Mouse (Mus musculus): ENCODE results near the gene Oxa1l.

The Oxa1l gene

GRCm38 (mm10) chr14:54371460-54371859 is 10.8 kb downstream of the Oxa1l start:
- DNase-seq (ENCODE audit: low spot score in 2 of 2): no peak

GRCm38 (mm10) chr14:54372923-54373322 is 12.3 kb downstream of the Oxa1l start:
- DNase-seq (ENCODE audit: low spot score in 2 of 2): no peak

- peak in 1 of 2 experiments; percentile 13 for DNase-seq (ENCODE audit: low spot score in 2 of 2)
Measured at GRCm38 (mm10) chr14:54375916-54376315, 15.3 kb downstream of the Oxa1l start.

- no peak for DNase-seq (ENCODE audit: low spot score in 2 of 2)
Measured at GRCm38 (mm10) chr14:54377166-54377565, 16.5 kb downstream of the Oxa1l start.

GRCm38 (mm10) chr14:54379571-54379970 is 18.9 kb downstream of the Oxa1l start:
- no peak for DNase-seq (ENCODE audit: low spot score in 2 of 2)

GRCm38 (mm10) chr14:54380616-54381015 is 20.0 kb downstream of the Oxa1l start:
- no peak for DNase-seq (ENCODE audit: low spot score in 2 of 2)

- no peak for DNase-seq (ENCODE audit: low spot score in 2 of 2)
Measured at GRCm38 (mm10) chr14:54381816-54382215, 21.2 kb downstream of the Oxa1l start.

GRCm38 (mm10) chr14:54382641-54383040 is 22.0 kb downstream of the Oxa1l start:
- DNase-seq (ENCODE audit: low spot score in 2 of 2): no peak

- no peak for DNase-seq (ENCODE audit: low spot score in 2 of 2)
Measured at GRCm38 (mm10) chr14:54383355-54383771, 22.7 kb downstream of the Oxa1l start.

GRCm38 (mm10) chr14:54384396-54384795 is 23.8 kb downstream of the Oxa1l start:
- DNase-seq (ENCODE audit: low spot score in 2 of 2): no peak

GRCm38 (mm10) chr14:54385968-54386618 is 25.5 kb downstream of the Oxa1l start:
- DNase-seq (ENCODE audit: low spot score in 2 of 2): no peak

- no peak for DNase-seq (ENCODE audit: low spot score in 2 of 2)
Measured at GRCm38 (mm10) chr14:54387546-54387945, 26.9 kb downstream of the Oxa1l start.

- DNase-seq (ENCODE audit: low spot score in 2 of 2): no peak
Measured at GRCm38 (mm10) chr14:54390843-54391242, 30.2 kb downstream of the Oxa1l start.

GRCm38 (mm10) chr14:54393794-54394193 is 33.2 kb downstream of the Oxa1l start:
- no peak for DNase-seq (ENCODE audit: low spot score in 2 of 2)

- no peak for DNase-seq (ENCODE audit: low spot score in 2 of 2)
Measured at GRCm38 (mm10) chr14:54394309-54394708, 33.7 kb downstream of the Oxa1l start.

GRCm38 (mm10) chr14:54396685-54397084 is 36.1 kb downstream of the Oxa1l start:
- DNase-seq (ENCODE audit: low spot score in 2 of 2): no peak

GRCm38 (mm10) chr14:54397872-54398527 is 37.4 kb downstream of the Oxa1l start:
- DNase-seq (ENCODE audit: low spot score in 2 of 2): no peak

- DNase-seq (ENCODE audit: low spot score in 2 of 2): no peak
Measured at GRCm38 (mm10) chr14:54398528-54398916, 37.9 kb downstream of the Oxa1l start.

GRCm38 (mm10) chr14:54398921-54399382 is 38.3 kb downstream of the Oxa1l start:
- no peak for DNase-seq (ENCODE audit: low spot score in 2 of 2)

GRCm38 (mm10) chr14:54401723-54402122 is 41.1 kb downstream of the Oxa1l start:
- DNase-seq (ENCODE audit: low spot score in 2 of 2): no peak

- no peak for DNase-seq (ENCODE audit: low spot score in 2 of 2)
Measured at GRCm38 (mm10) chr14:54408336-54409056, 47.9 kb downstream of the Oxa1l start.

- DNase-seq (ENCODE audit: low spot score in 2 of 2): no peak
Measured at GRCm38 (mm10) chr14:54409057-54409645, 48.5 kb downstream of the Oxa1l start.
